Mouse (Mus musculus): ENCODE measurements around the gene Tars2.
"Not testable (repeated sequence)": the region's sequence is repeated elsewhere in the genome, so short reads cannot be mapped to it uniquely, and the experiment has no call there.

Tars2 gene

DNA sequence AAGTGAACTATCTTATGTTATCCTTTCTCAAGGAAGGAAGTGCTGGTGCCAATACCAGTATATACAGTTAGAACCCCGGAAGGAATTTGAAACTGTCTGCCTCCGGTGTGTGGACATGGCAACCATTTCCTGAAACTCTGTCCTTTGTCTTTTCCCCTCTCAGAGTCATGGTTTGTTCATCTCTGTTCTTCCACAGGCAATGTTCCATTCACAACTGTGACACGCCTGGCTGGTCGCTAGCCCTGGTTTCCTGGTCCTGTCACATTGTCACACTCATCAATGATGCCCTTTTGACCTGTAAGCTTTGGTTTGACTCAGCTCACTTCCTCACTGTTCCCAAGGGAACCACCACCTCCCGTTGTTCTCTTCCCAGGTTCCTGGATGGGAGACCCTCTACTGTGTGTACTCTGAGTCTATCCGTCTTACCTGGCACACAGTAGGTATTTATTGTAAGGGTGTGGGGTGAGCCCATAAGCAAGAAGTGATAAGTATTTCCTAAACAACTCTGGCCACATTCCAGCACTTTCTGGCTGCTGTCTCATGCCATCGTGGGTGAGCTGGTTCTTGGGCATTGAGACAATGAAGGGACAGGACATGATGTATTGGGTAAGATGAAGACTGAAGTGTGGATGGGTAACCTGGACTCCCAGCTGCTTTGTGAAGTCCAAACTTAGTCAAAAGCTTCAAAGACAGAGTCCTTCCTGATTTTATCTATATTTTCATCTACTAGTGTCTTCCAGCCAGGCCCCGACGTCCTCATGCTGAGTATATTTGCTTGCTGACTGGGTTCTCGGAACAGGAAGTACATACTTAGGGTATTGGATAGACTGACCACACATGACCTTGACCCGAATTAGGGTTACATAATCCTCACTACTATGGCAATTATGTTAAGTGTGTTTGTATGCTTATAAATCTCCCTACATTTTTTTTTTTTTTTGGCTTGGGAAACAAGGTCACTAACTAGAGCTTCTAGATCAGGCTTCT is 65.9 kb downstream of the Tars2 start:
- DNase-seq = no peak

DNA sequence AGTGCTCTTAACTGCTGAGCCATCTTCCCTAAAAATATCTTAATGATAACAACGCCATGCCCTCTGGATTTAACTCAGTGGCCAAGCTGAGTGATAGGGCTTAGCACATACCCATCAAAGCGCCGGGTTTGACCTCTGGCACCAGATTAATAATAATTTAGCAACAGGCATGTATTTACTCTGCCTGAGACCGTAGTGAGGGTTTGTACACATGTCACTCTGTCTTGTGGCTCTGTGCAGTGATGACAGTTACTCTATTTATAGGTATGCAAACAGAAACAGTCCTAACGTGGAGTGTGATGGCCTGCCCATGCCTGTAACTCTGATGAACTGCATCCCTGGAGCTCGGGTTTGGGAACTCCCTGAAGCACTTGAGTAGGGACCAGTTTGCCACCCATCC is 67.3 kb downstream of the Tars2 start:
- DNase-seq = no peak

DNA sequence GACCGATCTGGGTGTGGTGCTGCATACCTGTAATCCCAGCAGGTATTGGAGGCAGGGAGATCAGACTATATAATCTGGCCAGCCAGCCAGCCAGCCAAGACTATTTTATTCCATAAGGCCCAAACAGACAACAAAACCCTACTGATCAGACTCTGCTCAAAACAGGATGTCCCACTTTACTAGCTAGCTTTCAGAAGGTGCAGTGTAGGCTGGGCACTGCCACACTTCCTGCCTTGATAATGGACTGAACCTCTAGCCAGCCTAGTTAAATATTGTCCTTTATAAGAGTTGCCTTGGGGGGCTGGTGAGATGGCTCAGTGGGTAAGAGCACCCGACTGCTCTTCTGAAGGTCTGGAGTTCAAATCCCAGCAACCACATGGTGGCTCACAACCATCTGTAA is 69.5 kb downstream of the Tars2 start:
- not testable (repeated sequence) for DNase-seq

Data from embryo, embryonic 11 days (tissue).